Mouse (Mus musculus): ENCODE results near the gene 9230102O04Rik.

9230102O04Rik gene

DNA sequence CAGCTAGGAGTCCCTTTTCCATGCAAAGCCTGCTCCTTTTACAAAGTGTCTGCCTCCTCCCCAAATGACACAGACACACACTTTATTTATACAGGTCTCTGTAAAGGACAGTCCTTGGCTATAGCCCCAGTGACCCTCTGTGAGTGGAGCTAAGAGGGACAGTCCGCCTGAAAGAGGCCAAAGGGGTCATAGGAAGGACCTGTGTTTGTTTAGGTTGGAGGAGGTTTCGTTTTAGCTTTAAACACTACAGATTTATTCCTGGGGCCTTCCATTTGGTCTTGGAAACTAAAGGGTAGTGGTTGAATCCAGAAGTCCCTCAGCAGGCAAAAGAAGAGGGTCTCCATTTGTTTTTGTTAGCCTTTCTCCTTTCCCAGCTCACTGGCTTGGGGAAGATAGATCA, 15.6 kb downstream of the 9230102O04Rik start:
- in situ Hi-C loops (cut with MboI, MseI) = loop anchor here (5.0 to 25.0 kb wide), 2 partner anchors 296 to 1339 kb away; no protein-coding TSS in a partner anchor

DNA sequence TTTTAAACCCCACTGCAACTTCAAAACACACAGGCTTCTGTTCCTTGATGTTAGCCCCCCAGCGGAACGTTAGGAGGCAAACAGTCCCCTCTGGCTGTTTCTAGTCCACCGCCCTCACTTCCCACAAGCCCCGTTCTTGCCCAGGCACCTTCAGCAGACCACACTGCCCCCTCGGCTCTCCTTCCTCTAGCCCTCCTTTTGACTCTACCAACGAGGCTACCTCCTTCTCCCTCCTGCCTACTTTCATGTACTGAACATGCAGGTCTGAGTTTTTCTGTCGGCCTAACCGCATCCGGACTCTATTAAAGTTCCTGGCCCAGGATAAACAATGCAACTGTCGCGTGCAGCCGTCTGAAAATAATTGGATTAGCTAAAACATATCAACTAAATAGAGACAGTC, 16.7 kb downstream of the 9230102O04Rik start:
- in situ Hi-C loops (cut with MboI, MseI) = loop anchor here (5.0 to 25.0 kb wide), 2 partner anchors 295 to 1340 kb away; no protein-coding TSS in a partner anchor

DNA sequence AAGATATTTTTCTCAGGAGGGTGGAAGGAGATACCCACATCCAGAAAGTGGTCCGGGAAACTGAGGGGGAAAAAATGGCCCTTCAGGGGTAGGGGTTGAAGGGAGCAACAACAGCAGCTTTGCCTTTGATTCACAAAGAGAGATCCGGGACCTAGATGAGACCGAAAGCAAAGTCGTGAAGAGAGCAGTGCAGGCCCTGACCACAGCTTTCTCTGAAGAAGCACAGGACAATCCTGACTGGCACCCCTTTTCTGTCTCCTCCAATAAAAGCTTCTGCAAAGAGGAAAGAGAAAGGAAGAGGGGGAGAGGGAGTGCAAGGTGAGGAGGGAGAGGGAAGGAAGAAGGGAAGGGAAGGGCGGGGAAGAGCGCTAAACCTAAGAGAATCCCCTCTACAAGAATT, 17.5 kb downstream of the 9230102O04Rik start:
- in situ Hi-C loops (cut with MboI, MseI) = loop anchor here (5.0 to 25.0 kb wide), 2 partner anchors 294 to 1341 kb away; no protein-coding TSS in a partner anchor

DNA sequence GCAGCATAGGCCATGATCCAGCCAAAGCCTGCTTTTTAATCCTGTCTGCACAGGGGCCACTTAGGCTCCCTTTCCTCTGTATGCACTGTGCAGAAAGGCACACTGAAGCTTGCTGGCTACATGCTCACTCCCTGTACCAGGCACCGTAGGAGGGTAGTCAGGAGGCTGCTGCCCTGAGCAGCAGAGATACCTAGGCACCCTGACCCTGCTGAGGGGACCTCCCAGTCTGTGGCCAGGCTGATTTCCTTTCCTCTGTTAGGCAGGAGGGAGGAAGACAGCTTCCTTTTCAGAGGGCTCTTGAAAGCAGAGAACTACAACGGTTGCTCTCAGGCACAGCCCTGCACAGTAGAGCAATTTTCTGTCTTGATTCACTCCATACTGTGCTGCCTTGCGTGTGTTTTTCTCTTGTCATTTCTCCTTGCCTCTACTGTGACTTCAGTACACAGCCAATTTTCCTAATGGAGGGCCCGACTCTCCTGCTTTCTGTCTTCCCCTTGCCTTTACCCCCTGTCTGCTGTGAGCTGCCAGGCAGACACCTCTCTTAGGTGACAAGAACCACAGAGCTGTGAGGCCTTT, 18.1 kb downstream of the 9230102O04Rik start:
- in situ Hi-C loops (cut with MboI, MseI) = loop anchor here (5.0 to 25.0 kb wide), 2 partner anchors 294 to 1341 kb away; no protein-coding TSS in a partner anchor

GRCm38 (mm10) chr2:9867092-9867825, 22.1 kb downstream of the 9230102O04Rik start:
- in situ Hi-C loops (cut with MboI, MseI) = loop anchor here (25.0 kb wide), 1 partner anchor 1345 kb away; no protein-coding TSS in a partner anchor

GRCm38 (mm10) chr2:9860698-9861097, 28.6 kb downstream of the 9230102O04Rik start:
- in situ Hi-C loops (cut with MboI, MseI) = loop anchor here (25.0 kb wide), 1 partner anchor 1352 kb away; no protein-coding TSS in a partner anchor

DNA sequence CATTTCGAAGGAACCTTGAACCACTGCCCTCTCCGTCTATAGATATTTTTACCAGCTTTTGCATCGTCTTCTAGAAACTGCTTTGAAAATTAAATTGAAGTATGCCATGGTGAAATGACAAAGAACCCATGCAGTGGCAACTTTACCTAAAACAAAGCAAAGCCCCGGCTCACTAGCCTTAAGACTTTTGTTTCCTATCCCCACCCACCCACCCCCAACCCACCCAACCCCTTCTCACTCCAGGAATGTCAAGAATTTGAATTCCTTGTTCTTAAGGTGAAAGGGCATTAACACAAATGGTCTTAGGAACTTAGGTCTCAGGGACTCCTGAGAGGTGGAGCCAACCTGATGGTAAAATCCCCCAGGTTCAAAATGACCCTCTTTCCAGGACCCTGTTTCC, 33.5 kb downstream of the 9230102O04Rik start:
- in situ Hi-C loops (cut with MboI, MseI) = loop anchor here (25.0 kb wide), 1 partner anchor 1356 kb away; no protein-coding TSS in a partner anchor

DNA sequence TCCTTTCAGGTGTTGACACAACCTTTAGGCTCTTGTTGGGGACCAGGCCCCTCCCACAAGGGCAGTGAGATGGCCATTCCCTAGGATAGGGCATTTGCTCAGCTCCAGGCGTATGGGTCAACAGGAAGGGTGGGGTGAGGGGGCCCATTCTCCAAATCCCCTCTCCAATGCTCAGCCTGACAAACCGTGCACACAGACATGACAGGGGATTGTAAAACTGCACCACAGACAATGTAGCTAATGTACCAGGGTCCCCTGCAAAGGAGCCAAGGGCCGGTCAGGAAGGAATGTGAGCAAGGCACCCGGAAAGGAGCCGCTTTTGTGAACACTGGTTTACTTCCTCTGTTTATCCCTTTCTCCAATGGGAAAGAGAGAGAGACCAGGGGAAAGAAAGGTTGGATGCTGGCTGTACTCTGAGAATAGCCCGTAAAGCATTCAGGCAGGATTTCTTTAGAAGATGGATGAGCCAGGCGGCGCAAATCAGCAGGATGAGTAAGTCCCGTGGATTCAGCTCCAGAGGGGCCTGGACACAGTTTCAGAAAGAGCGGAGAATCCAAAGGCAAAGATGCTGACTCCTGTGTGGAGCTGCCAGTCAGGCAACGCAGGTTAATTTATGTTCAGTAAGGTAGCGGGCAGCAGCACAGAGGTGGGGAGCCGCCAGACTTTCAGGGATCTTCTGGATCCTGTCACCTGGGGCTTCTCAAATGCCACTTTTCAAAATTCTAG, 36.3 kb downstream of the 9230102O04Rik start:
- in situ Hi-C loops (cut with MboI, MseI) = loop anchor here (25.0 kb wide), 1 partner anchor 1359 kb away; no protein-coding TSS in a partner anchor

DNA sequence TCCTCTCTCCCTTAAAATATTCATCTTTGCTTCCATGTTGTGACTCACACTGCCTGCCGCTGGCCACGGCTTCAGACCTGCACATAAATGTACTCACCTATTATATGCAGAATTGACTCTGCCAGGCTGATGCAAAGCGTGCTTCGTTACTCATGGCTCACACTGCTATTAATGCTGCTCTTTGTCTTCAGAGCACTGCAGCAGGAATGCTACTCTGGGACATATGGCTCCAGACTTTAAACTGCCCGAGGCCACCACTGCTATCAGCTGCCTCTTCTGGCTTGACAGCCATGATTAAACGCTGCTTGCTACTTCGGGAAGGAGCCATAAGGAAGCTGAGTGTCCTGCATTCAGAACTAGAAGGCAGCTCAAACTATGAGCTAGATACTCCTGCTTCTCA, 54.1 kb downstream of the 9230102O04Rik start:
- in situ Hi-C loops (cut with MboI, MseI) = no loop called here

GRCm38 (mm10) chr2:9833712-9834111, 55.6 kb downstream of the 9230102O04Rik start:
- in situ Hi-C loops (cut with MboI, MseI) = no loop called here
